Mouse (Mus musculus) thymus, adult 2 months (tissue): ENCODE data around the gene Dclk2. TPM values are rescaled to one million over a fixed set of nuclear protein-coding genes. Genes with fewer than 3 reads are reported as not detected.

ENCODE experiments used
- DNase-seq: peaks from one replicate; pipeline ENCODE4 v3.0.0; 2021
- H3K27ac ChIP-seq: fragments of 200-500 bp; 2 replicates; pipeline ENCODE4 v1.5.1; 2012; ENCODE audit warnings: low read length, control low read depth; ENCODE audit not compliant: control insufficient read depth, insufficient read depth
- H3K27me3 ChIP-seq: fragments of 200-500 bp; 2 replicates; pipeline ENCODE4 v1.6.1; 2012; ENCODE audit warnings: mild to moderate bottlenecking, low read length, moderate library complexity, mixed read lengths; ENCODE audit not compliant: control insufficient read depth, insufficient read depth
- H3K36me3 ChIP-seq: fragments of 200-500 bp; 2 replicates; pipeline ENCODE4 v1.6.1; 2012; ENCODE audit warnings: mild to moderate bottlenecking, low read length, moderate library complexity; ENCODE audit not compliant: control insufficient read depth, insufficient read depth
- H3K4me1 ChIP-seq: fragments of 200-500 bp; replicated peaks from 2 replicates; pipeline ENCODE4 v1.6.1; 2012; ENCODE audit warnings: low read length; ENCODE audit not compliant: control insufficient read depth, insufficient read depth
- H3K4me3 ChIP-seq: fragments of 200-500 bp; 2 replicates; pipeline ENCODE4 v1.5.1; 2012; ENCODE audit warnings: mild to moderate bottlenecking, low read length, control low read depth, moderate library complexity; ENCODE audit not compliant: control insufficient read depth, insufficient read depth
- CTCF ChIP-seq: fragments of 200-500 bp; IDR thresholded peaks from 2 replicates; pipeline ENCODE4 v1.5.1; 2012; ENCODE audit warnings: mild to moderate bottlenecking, control low read depth, low read length, moderate library complexity, borderline replicate concordance; ENCODE audit not compliant: control insufficient read depth, poor library complexity, insufficient read depth; ENCODE audit errors: extremely low read depth
- POLR2A ChIP-seq: fragments of 200-500 bp; IDR thresholded peaks from 2 replicates; pipeline ENCODE4 v1.6.1; 2012; ENCODE audit warnings: mild to moderate bottlenecking, low read length, control low read depth, moderate library complexity; ENCODE audit not compliant: control insufficient read depth, poor library complexity, insufficient read depth; ENCODE audit errors: extremely low read depth
- WGBS: fragments of 180-500 bp; shearing (Covaris S2); methylation state at CpG from one replicate; pipeline ENCODE4 v1.1.7; 2018; 5-methylcytosine and 5-hydroxymethylcytosine counted together
- polyA plus RNA-seq: library from polyadenylated mRNA; depleted of rRNA; stranded (reverse); fragments of >200 nt; gene quantifications from 2 replicates; pipeline ENCODE4 v1.2.3, GENCODE M21; 2012

Gene Dclk2
- polyA plus RNA-seq, 1 experiment: 55.5 TPM

- Histone ChIP-seq H3K27ac (no peak overlapping the region), H3K36me3 (no peaks in the 10 kb centered on the region), H3K4me3 (no peak overlapping the region), H3K27me3 (no peaks in the 10 kb centered on the region), H3K4me1 (no peaks in the 10 kb centered on the region)
- TF ChIP-seq CTCF: no peak
- no peak for TF ChIP-seq POLR2A
- DNase-seq: no peak
- WGBS: 85% methylated on average over 14 of the region's 14 CpGs
These were observed 145.8 kb downstream of the Dclk2 start for GRCm38 (mm10) chr3:86774566-86775443.

- DNase-seq: no peak
- Histone ChIP-seq H3K4me1 (no peaks in the 10 kb centered on the region), H3K27me3 (no peaks in the 10 kb centered on the region), H3K36me3 (no peaks in the 10 kb centered on the region), H3K4me3 (no peak overlapping the region), H3K27ac (no peak overlapping the region)
- TF ChIP-seq CTCF (no peak), POLR2A (no peak)
- WGBS: 96% methylated on average over 6 of the region's 6 CpGs
These were observed 151.7 kb downstream of the Dclk2 start for GRCm38 (mm10) chr3:86768969-86769368.

- no peak for TF ChIP-seq CTCF
- TF ChIP-seq POLR2A: no peak
- Histone ChIP-seq H3K27me3 (no peaks in the 10 kb centered on the region), H3K4me1 (no peaks in the 10 kb centered on the region), H3K4me3 (no peak overlapping the region), H3K36me3 (no peaks in the 10 kb centered on the region), H3K27ac (no peak overlapping the region)
- no peak for DNase-seq
- 83% methylated on average over 8 of the region's 8 CpGs for WGBS
These were observed 152.1 kb downstream of the Dclk2 start for GRCm38 (mm10) chr3:86768553-86768952.

- Histone ChIP-seq H3K36me3 (no peaks in the 10 kb centered on the region), H3K27me3 (no peaks in the 10 kb centered on the region), H3K4me1 (no peaks in the 10 kb centered on the region), H3K27ac (no peak overlapping the region), H3K4me3 (no peak overlapping the region)
- no peak for DNase-seq
- WGBS: 99% methylated on average over 4 of the region's 4 CpGs
- TF ChIP-seq POLR2A (no peak), CTCF (no peak)
These were observed 158.2 kb downstream of the Dclk2 start for GRCm38 (mm10) chr3:86762456-86762855.

- Histone ChIP-seq H3K36me3 (no peaks in the 10 kb centered on the region), H3K4me1 (no peaks in the 10 kb centered on the region), H3K4me3 (no peak overlapping the region), H3K27ac (no peak overlapping the region), H3K27me3 (no peaks in the 10 kb centered on the region)
- WGBS: 97% methylated on average over 6 of the region's 6 CpGs
- no peak for DNase-seq
- no peak for TF ChIP-seq CTCF
- no peak for TF ChIP-seq POLR2A
These were observed 158.6 kb downstream of the Dclk2 start for GRCm38 (mm10) chr3:86762036-86762415.

GRCm38 (mm10) chr3:86761095-86762035 lies 159.3 kb downstream of the Dclk2 start:
- no peaks in the 10 kb centered on the region for H3K27me3 ChIP-seq

More at GRCm38 (mm10) chr3:86761095-86762035, 159.3 kb downstream of the Dclk2 start:
- no peaks in the 10 kb centered on the region for H3K4me1 ChIP-seq
- TF ChIP-seq POLR2A (no peak), CTCF (no peak)
- H3K4me3 ChIP-seq: no peak overlapping the region
- no peaks in the 10 kb centered on the region for H3K36me3 ChIP-seq
- peak; percentile 64 for DNase-seq
- H3K27ac ChIP-seq: no peak overlapping the region
- 80% methylated on average over 9 of the region's 9 CpGs for WGBS
